Mouse (Mus musculus) B cell, adult 67 days (primary cell): ENCODE measurements around the gene Frmd4b. TPM values are rescaled to one million over a fixed set of nuclear protein-coding genes. Genes with fewer than 3 reads are reported as not detected.

Source experiments
- total RNA-seq, 2 experiments: library from RNA; stranded (reverse); gene quantifications; 4 replicates each; pipeline ENCODE4 v1.2.4; 2023

Gene Frmd4b
- 1 to 10 TPM in 1 of 2 experiments, under 1 TPM in 1; 0.30 to 3.1 TPM for total RNA-seq

GRCm38 (mm10) chr6:97617266-97617743 lies at the start of gene Frmd4b:
TSS of gene Frmd4b (minus strand) at chr6:97617541.

DNA sequence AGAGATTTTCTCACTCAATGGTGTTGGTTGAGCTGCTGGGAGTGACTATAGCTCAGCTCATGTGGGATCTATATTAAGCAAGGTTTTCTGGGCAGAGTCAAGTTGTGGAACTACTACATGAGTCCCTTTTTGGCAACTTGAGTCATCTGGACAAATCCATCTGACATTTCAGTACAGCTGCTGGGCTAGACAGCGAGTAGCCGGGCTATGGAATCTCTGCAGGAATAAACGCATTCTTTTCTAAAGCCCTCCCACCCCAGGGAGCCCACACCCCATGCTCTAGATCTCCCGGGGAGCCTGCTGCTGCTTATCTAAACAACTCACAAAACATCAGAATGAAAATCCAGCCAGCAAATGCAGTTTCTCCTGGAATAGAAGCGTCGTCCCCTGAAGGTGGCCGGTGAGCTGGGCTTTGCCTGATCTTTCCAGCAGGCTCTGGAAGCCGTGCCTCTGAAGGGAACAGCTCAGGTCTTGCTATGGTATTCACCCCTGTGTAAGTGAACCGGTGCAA lies 364.6 kb downstream of the Frmd4b start, which contains the start of gene Lmod3:
TSS of gene Lmod3 (minus strand) at position 49 of the 511 bp plus-strand sequence.

Other genes with a start within 250 kb of the Frmd4b start
- 1 to 10 TPM; 1.8 to 1.9 TPM for gene Mitf, start 189.5 kb upstream of the Frmd4b start, total RNA-seq